Mouse (Mus musculus) bone marrow, adult 2 months (tissue): ENCODE data around the gene Olfr10.

Source experiments
- CTCF ChIP-seq: fragments of 200-500 bp; IDR thresholded peaks from 2 replicates; pipeline ENCODE4 v1.5.1; 2011; ENCODE audit warnings: low read length, control low read depth; ENCODE audit not compliant: control insufficient read depth, insufficient read depth
- POLR2A ChIP-seq: fragments of 200-500 bp; IDR thresholded peaks from 2 replicates; pipeline ENCODE4 v1.6.1; 2011; ENCODE audit warnings: low read depth, mild to moderate bottlenecking, control low read depth, low read length, borderline replicate concordance; ENCODE audit not compliant: control insufficient read depth

GRCm38 (mm10) chr11:49334888-49335287 is 30.3 kb downstream of the Olfr10 start, which contains the start of gene Olfr1390:
- no peak for TF ChIP-seq POLR2A
- TF ChIP-seq CTCF: no peak
